Mouse (Mus musculus): ENCODE measurements around the gene Hist1h3d.
"Not testable (repeated sequence)": the region's sequence is repeated elsewhere in the genome, so short reads cannot be mapped to it uniquely, and the experiment has no call there.

Gene Hist1h3d

DNA sequence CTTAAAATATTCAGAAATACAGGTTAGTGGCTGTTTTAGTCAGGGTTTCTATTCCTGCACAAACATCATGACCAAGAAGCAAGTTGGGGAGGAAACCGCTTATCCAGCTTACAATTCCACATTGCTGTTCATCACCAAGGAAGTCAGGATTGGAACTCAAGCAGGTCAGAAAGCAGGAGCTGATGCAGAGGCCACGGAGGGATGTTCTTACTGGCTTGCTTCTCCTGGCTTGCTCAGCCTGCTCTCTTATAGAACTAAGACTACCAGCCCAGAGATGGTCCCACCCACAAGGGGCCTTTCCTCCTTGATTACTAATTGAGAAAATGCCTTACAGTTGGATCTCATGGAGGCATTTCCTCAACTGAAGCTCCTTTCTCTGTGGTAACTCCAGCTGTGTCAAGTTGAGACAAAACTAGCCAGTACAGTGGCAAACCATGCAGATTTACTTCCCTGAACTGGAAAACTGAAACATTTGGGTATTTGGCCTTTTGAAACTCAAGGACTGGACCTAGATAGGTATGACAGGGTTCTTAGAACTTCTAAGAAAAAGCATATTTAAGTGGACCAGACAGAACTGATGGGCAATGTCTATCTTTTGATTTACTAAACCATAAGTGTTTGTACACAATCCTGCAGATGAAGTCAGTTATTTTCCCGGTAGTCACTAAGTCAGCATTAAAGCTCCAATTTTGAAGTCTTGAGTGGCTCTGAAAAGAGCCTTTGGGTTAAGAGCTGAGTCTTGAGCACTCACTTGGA is 33.2 kb upstream of the Hist1h3d start:
- CTCF ChIA-PET, result interaction anchor here (0.6 kb wide), 1 partner anchor 109 kb away, joined by 3 read pairs; no protein-coding TSS in a partner anchor

GRCm38 (mm10) chr13:23542999-23543607 is 32.5 kb upstream of the Hist1h3d start, which contains the start of gene Hist1h2bh:
Gene Hist1h2bh (minus strand): TSS chr13:23543392.
- CTCF ChIA-PET, result interaction anchor here (1.0 kb wide), 1 partner anchor 13 kb away, joined by 4 read pairs; no protein-coding TSS in a partner anchor

GRCm38 (mm10) chr13:23543965-23544786 is 31.4 kb upstream of the Hist1h3d start, which contains the start of gene Hist1h3f:
Gene Hist1h3f (plus strand): TSS chr13:23544052.
- CTCF ChIA-PET, result interaction anchor here (1.0 kb wide), 1 partner anchor 12 kb away, joined by 4 read pairs; no protein-coding TSS in a partner anchor

DNA sequence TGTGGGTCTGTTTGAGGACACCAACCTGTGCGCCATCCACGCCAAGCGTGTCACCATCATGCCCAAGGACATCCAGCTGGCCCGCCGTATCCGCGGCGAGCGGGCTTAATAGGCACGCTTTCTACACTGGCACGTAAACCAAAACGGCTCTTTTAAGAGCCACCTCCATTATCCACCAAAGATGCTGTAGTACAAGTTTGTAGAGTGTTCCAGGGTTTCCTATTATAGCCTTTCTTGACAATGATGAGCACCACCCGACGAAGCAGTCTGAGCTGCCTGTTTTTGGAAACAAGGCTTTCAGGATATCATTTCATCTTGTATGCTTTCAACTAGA is 30.8 kb upstream of the Hist1h3d start:
- CTCF ChIA-PET, result not testable (repeated sequence)

GRCm38 (mm10) chr13:23546694-23547093 is 28.9 kb upstream of the Hist1h3d start:
- CTCF ChIA-PET, result no interaction called here

DNA sequence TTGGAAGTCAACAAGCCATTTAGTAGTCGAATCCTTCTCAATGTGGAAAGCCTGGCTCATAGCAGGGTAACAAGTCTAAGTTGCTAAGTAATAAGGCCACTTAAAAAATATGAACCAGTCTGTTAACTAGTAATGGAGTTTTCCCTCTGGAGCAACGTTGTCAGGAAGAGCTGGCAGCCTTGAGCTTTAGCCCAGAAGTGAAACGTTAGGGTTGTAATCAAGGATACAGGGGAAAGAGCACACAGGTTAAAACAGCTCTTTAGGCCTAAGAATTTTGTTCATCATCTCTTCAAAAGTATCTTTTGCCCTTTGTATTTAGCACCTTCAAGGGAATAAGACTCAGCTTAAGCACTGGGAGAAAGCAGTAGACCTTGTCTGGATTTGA is 24.8 kb upstream of the Hist1h3d start:
- CTCF ChIA-PET, result interaction anchor here (0.8 kb wide), 1 partner anchor 16 kb away, joined by 4 read pairs; no protein-coding TSS in a partner anchor

GRCm38 (mm10) chr13:23551146-23551834 is 24.3 kb upstream of the Hist1h3d start, which contains the start of gene Hist1h4f:
Gene Hist1h4f (minus strand): TSS chr13:23551648.
- CTCF ChIA-PET, result interaction anchor here (0.7 to 0.8 kb wide), 2 partner anchors 16 to 1772 kb away, joined by 4 read pairs; no protein-coding TSS in a partner anchor

GRCm38 (mm10) chr13:23551931-23552914 is 23.3 kb upstream of the Hist1h3d start:
- CTCF ChIA-PET, result interaction anchor here (0.6 to 1.6 kb wide), 3 partner anchors 9 to 1773 kb away, joined by 3 to 4 read pairs (median 4); no protein-coding TSS in a partner anchor

DNA sequence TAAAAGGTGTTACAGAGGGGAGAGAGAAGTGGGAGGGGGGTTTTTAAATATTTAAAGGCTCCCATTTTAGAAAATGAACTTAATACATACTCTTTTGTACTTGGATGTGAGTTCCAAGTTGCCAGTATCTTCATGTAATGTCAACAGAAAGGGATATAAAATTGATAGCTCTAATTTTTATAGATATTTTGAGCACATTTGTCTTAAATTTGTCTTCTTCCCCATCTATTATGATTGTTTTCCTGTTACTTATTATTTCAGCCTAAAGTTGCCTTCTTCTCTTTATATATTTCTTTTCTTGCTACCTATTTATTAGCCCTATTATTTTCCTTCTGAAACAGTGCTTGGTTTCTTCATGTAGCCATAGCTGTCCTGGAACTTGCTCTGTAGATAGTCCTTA is 22.6 kb upstream of the Hist1h3d start, which contains the start of gene Hist1h1d:
TSS of gene Hist1h1d (plus strand) at position 301 of the 400 bp plus-strand sequence.
- CTCF ChIA-PET, result interaction anchor here (1.6 kb wide), 1 partner anchor 15 kb away, joined by 4 read pairs; no protein-coding TSS in a partner anchor

GRCm38 (mm10) chr13:23554393-23554792 is 21.2 kb upstream of the Hist1h3d start:
- CTCF ChIA-PET, result interaction anchor here (0.7 to 1.6 kb wide), 2 partner anchors 10 to 17 kb away, joined by 3 to 4 read pairs; no protein-coding TSS in a partner anchor

- CTCF ChIA-PET, result interaction anchor here (0.7 to 1.1 kb wide), 2 partner anchors 9 to 12 kb away, joined by 3 to 4 read pairs; partner anchors contain the start of genes Hist1h2bh and Hist1h3f
These were observed 20.4 kb upstream of the Hist1h3d start for GRCm38 (mm10) chr13:23554925-23555838.

- CTCF ChIA-PET, result interaction anchor here (0.6 to 1.1 kb wide), 2 partner anchors 12 to 179 kb away, joined by 4 to 6 read pairs; partner anchors contain the start of genes Hist1h2bh and Hist1h3f
These were observed 19.6 kb upstream of the Hist1h3d start for GRCm38 (mm10) chr13:23555839-23556416.

DNA sequence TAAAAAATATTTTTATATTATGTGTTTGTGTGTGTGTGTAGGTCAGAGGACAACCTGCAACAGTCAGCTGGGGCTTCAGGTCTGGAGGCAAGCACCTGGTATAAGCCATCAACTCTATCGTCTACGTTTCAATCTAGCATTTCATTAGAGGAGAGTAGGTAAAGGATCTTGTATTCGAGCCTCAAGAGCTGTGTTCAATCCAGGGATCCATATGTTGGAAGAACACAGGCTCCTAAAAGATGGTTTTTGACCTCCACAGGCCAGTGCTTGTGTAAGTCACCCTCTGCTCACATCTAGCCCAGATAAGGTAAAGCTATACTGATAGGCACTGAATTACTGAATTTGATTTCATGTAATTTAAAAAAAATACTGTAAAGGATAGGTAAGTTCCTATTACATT is 18.7 kb upstream of the Hist1h3d start:
- CTCF ChIA-PET, result no interaction called here

DNA sequence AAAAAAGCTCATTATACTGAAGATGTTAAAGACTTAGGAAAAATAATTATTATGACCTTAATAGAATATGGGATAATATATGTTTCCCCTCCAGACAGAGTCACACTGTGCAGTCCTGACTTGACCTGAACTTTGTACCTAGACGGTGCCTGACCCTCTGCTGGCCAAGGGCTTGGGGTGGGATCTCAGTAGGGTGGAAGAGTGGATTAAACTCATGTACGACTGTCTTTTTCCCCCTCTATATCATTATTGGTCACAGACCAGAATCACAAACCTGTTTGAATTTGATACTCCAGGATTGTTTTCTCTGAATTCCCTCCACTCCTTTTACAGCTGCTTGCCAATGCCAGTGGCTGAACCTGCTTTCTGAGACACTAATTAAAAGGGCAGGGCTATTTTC is 14.9 kb upstream of the Hist1h3d start:
- CTCF ChIA-PET, result interaction anchor here (0.6 kb wide), 4 partner anchors 9 to 1523 kb away, joined by 3 to 6 read pairs (median 3); no protein-coding TSS in a partner anchor

DNA sequence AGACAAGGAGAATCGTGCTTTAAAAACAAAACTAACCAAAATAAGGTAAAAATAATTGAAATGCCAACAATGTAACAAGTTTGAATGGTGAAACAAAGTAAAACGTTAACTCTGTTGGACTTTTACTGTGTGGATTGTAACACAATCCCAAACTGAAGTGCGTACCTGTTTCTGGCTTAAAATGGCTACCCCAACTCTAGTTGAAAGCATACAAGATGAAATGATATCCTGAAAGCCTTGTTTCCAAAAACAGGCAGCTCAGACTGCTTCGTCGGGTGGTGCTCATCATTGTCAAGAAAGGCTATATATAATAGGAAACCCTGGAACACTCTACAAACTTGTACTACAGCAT is 14.1 kb upstream of the Hist1h3d start:
- CTCF ChIA-PET, result not testable (repeated sequence)

DNA sequence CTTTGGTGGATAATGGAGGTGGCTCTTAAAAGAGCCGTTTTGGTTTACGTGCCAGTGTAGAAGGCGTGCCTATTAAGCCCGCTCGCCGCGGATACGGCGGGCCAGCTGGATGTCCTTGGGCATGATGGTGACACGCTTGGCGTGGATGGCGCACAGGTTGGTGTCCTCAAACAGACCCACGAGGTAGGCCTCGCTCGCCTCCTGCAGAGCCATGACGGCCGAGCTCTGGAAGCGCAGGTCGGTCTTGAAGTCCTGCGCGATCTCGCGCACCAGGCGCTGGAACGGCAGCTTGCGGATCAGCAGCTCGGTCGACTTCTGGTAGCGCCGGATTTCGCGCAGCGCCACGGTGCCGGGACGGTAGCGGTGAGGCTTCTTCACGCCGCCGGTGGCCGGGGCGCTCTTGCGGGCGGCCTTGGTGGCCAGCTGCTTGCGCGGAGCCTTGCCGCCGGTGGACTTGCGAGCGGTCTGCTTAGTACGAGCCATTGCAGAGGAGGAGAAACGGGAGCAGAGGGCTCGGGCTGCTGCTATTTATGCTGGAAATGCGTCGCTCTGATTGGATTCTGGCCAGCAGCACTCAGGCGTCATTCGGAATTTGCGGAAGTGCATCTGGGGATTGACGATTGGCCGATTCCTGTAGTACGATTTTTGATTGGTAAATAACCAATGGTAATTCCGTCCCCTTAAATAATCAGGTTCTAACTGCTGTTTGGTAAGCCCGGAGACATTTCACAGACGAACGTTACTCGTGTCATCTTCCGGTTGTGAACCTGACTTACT is 13.5 kb upstream of the Hist1h3d start, which contains the start of gene Hist1h3e:
TSS of gene Hist1h3e (minus strand) at position 487 of the 777 bp plus-strand sequence.
- CTCF ChIA-PET, result not testable (repeated sequence)
